Mouse (Mus musculus) cerebellum, adult 18-20 months (tissue): Measurements from ENCODE around the gene Trappc6b.

Experiments
- DNase-seq, 2 experiments: peaks; one replicate each; pipeline ENCODE4 v3.0.0; 2021

Trappc6b gene

DNA sequence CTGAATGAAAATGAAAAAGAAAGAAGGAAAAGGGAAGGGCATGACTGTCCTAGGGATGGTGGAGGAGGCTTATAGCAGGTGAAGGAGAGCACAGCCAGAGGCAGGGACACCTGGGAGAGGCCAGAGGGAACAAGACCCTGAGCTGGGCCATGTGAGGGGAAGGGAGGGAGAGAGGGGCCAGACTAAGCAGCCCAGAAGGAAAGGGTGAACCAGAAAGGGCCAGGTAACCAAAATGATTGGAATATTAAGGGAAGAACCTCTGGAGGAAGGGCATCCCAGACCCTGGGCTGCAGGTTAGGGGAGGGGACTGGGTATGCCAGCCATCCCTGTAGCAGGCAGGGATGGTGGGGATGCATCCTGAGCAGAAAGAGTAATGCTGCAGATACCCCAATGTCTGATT lies 7.3 kb downstream of the Trappc6b start:
- no peak for DNase-seq

DNA sequence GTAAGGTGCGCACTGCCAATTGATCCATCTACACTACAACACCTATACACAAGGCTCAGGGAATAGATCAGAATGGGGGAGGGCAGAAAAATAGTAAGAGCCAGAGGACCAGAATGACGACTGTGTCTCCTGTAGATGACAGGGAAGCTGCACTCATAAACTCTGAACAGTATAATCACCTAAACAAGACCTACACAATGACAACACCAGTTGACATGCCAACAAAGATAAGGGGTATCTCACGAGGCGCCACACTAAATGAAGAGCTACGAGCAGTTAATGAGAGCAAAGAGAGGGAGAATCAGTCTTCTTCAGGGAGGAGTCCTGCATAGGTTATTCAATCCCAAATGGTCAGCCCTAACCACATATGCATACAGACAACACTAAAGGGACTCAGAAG lies 8.1 kb downstream of the Trappc6b start:
- no peak for DNase-seq

- no peak for DNase-seq
Measured at GRCm38 (mm10) chr12:59052470-59052869, 8.8 kb downstream of the Trappc6b start.

DNA sequence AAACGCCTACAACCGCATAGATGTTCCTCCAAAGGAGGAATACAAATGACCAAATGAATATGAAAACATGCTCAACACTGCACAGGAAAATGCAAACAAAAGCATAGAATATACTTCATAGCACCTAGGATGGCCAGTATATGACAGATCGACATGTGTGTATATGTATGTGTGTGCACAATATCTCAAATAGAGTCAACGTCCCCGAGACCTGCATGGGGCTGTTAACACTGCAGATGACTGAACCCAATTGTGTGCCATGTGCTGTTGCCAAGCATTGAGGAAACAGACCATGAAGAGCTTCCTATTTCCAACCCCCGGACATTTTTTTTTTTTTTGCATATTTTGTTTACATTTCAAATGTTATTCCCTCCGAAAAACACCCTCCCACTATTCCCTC lies 20.4 kb downstream of the Trappc6b start:
- no peak for DNase-seq

- DNase-seq: no peak
Measured at GRCm38 (mm10) chr12:59039971-59040844, 21.1 kb downstream of the Trappc6b start.

DNA sequence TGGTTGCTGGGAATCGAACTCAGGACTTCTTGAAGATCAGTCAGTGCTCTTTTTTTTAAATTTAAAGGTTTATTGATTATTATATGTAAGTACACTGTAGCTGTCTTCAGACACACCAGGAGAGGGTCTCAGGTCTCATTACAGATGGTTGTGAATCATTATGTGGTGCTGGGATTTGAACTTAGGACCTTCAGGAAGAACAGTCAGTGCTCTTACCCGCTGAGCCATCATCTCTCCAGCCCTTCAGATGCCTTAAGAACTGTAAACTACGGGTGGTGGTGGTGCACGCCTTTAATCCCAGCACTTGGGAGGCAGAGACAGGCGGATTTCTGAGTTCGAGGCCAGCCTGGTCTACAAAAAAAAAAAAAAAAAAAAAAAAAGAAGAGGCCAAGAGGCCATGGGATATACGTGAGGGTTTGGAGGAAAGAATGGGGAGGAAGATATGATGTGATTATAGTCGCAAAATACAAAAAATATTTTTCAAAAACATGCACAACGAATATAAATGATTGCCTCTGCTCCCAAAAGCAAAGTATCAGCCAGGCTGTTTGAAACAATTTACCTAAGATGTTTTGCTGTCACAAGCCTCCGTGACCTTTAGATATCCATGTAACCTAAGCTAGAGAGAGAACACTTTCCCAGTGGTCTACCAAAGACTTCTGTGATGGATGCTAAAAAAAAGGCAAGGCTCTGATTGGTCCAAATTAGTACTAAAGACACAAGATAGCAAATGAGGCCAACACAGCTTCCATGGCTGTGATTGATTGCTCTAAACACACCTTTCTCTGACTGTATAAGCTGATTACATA lies 21.9 kb downstream of the Trappc6b start:
- no peak for DNase-seq

GRCm38 (mm10) chr12:59032101-59032500 lies 29.2 kb downstream of the Trappc6b start:
- DNase-seq: no peak

DNA sequence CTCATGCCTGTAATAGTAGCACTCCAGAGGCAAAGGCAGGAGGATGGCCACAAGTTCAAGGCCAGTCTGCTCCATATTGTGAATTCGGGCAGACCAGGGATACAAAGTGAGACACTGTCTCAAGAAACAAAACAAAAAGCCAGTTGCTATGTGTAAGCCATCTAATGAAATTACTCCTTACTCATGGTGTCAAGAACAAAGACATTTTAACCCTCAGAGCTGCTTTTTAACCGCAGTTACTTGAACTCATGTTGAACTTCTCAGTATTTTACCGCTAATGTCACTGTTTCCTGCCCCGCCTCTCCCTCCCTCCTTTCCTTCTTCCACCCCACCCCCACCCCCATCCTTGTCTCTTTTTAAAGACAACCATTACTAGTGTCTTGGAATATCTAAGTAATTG lies 40.0 kb downstream of the Trappc6b start:
- DNase-seq: no peak

DNA sequence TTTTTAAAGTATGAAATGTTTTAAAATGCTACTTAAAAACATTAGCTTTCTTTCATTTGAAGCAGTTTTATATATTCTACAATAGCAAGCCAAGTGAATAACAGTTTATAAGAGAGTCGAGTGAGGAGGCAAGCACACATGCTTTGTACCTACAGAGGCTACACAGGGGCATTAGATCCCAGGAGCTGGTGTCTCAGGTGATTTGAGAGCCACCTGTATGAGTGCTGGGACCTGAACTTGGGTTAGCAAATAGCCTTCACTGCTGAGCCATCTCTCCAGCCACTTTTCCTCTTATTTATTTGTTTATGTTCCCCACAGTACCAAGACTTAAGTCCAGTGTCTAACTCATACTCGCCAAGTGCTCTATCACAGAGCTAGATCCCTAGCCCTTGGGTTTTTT lies 41.4 kb downstream of the Trappc6b start:
- DNase-seq: no peak

GRCm38 (mm10) chr12:59017970-59018369 lies 43.3 kb downstream of the Trappc6b start:
- no peak for DNase-seq

DNA sequence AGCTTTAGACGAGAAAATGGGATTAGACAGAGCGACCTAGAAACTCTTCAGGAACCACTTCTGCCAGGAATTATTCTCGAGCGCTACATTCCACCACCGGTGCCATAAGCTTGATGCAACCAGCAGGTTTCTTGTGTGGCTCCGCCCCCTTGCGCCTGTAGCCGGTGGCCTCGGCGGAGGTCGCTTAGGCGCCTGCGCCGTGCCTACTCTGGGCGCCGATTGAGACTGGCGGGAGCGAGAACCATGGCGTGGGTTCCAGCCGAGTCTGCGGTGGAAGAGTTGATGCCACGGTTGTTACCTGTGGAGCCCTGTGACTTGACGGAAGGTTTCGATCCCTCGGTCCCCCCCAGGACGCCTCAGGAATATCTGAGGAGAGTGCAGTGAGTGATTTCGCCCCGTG lies 48.0 kb downstream of the Trappc6b start, which contains the start of gene Gemin2:
Gemin2 (plus strand) TSS at position 160 of the 400 bp plus-strand sequence.
- peak; percentile 93 to 94 for DNase-seq

DNA sequence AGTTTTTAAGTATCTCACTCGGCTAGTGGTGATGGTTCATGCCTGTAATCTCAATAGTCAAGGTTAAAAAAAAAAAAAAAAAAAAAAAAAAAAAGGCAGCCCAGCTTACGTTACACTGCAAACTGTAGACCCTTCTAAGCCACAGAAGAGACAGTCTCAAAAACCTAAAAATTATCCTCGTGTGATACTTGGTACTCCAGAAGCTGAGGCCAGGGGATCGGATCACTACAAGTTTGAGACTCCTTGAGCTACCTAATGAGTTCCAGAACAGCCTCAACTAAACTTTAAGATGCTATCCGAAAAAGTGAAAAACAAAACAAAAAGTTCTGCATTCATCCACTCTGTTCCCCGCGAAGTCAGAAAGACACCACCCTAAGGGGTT lies 48.6 kb downstream of the Trappc6b start:
- no peak for DNase-seq

GRCm38 (mm10) chr12:59011844-59012709 lies 49.2 kb downstream of the Trappc6b start, which contains the start of gene Sec23a:
TSS of gene Sec23a (minus strand) at chr12:59012017.
- peak; percentile 98 to 99 for DNase-seq

- no peak for DNase-seq
Measured at GRCm38 (mm10) chr12:59011275-59011843, 49.9 kb downstream of the Trappc6b start.

- no peak for DNase-seq
Measured at GRCm38 (mm10) chr12:59010482-59010881, 50.8 kb downstream of the Trappc6b start.
